Mouse (Mus musculus) retina, embryonic 14.5 days (tissue): ENCODE data around the gene Scube2.
A peak's percentile ranks its signal among the peaks of the same experiment; 100 is the strongest.

Source experiments
- DNase-seq: peaks from one replicate; pipeline ENCODE4 v3.0.0-alpha.2; 2015; ENCODE audit warnings: low spot score

The Scube2 gene

GRCm38 (mm10) chr7:109850531-109850930 lies 14.9 kb downstream of the Scube2 start:
- DNase-seq: peak; percentile 27

GRCm38 (mm10) chr7:109849750-109850434 lies 15.6 kb downstream of the Scube2 start:
- peak; percentile 63 for DNase-seq

GRCm38 (mm10) chr7:109848867-109849733 lies 16.4 kb downstream of the Scube2 start:
- DNase-seq: peak; percentile 27

GRCm38 (mm10) chr7:109844100-109844499 lies 21.4 kb downstream of the Scube2 start:
- DNase-seq: no peak

- DNase-seq: no peak
These were observed 23.7 kb downstream of the Scube2 start for GRCm38 (mm10) chr7:109841618-109842418.

- no peak for DNase-seq
These were observed 24.4 kb downstream of the Scube2 start for GRCm38 (mm10) chr7:109841031-109841430.

GRCm38 (mm10) chr7:109838613-109839012 lies 26.9 kb downstream of the Scube2 start:
- no peak for DNase-seq

GRCm38 (mm10) chr7:109837651-109838050 lies 27.8 kb downstream of the Scube2 start:
- peak; percentile 54 for DNase-seq

- no peak for DNase-seq
These were observed 30.6 kb downstream of the Scube2 start for GRCm38 (mm10) chr7:109834894-109835293.

GRCm38 (mm10) chr7:109831376-109831775 lies 34.1 kb downstream of the Scube2 start:
- no peak for DNase-seq

GRCm38 (mm10) chr7:109826911-109827310 lies 38.6 kb downstream of the Scube2 start:
- DNase-seq: no peak

- DNase-seq: no peak
These were observed 40.2 kb downstream of the Scube2 start for GRCm38 (mm10) chr7:109825293-109825692.

- DNase-seq: no peak
These were observed 46.9 kb downstream of the Scube2 start for GRCm38 (mm10) chr7:109818600-109818999.

GRCm38 (mm10) chr7:109817954-109818353 lies 47.5 kb downstream of the Scube2 start:
- no peak for DNase-seq

GRCm38 (mm10) chr7:109813330-109814140 lies 51.9 kb downstream of the Scube2 start:
- peak; percentile 27 for DNase-seq

- no peak for DNase-seq
These were observed 57.6 kb downstream of the Scube2 start for GRCm38 (mm10) chr7:109807616-109808485.

GRCm38 (mm10) chr7:109804843-109805242 lies 60.6 kb downstream of the Scube2 start:
- peak; percentile 50 for DNase-seq

- no peak for DNase-seq
These were observed 61.1 kb downstream of the Scube2 start for GRCm38 (mm10) chr7:109804355-109804754.

- DNase-seq: no peak
These were observed 62.0 kb downstream of the Scube2 start for GRCm38 (mm10) chr7:109803516-109803915.

- no peak for DNase-seq
These were observed 64.9 kb downstream of the Scube2 start for GRCm38 (mm10) chr7:109800626-109801025.
